Mouse (Mus musculus): ENCODE measurements around the gene Plxnc1. TPM values are rescaled to one million over a fixed set of nuclear protein-coding genes. Genes with fewer than 3 reads are reported as not detected.

Gene Plxnc1
- polyA plus RNA-seq, 1 experiment from 2014 or later = 11.1 TPM

DNA sequence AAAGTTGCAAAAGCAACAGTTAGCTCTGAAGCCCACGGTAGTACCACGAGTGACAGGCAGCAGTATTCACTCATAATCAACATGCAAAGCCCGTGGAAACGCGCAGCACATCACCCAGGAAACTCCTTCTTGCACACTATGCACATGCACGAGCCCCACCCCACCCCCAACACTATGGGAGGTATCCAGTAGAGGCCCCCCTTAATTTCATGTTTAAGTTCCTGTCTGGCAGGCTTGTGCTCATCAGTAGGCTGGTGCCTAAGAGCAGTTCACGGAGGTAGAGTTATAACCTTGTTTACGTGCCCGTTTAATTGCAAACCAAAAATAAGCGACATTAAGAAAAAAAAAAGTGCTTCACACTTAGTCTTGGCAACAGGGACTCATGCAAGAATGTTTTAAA lies 117.3 kb downstream of the Plxnc1 start:
- ATAC-seq = no peak
- Histone ChIP-seq H3K9me3 (ENCODE audit: control insufficient read depth, low read length) (no peaks in the 10 kb centered on the region), H3K9ac (replicated peaks; ENCODE audit: low read depth, low read length) (no peak overlapping the region), H3K4me1 (replicated peaks; ENCODE audit: control insufficient read depth, insufficient read depth, low read length) (peaks cover 26% of the 10 kb centered on the region), H3K4me3 (replicated peaks; ENCODE audit: low read length) (no peak overlapping the region), H3K4me2 (ENCODE audit: low read length) (no peak overlapping the region), H3K27me3 (replicated peaks; ENCODE audit: control insufficient read depth, insufficient read depth, low read length) (no peaks in the 10 kb centered on the region), H3K27ac (ENCODE audit: low read length) (no peak overlapping the region), H3K36me3 (ENCODE audit: control insufficient read depth, insufficient read depth) (peaks cover 3% of the 10 kb centered on the region; the same call in 1 of the 2 replicates)
- WGBS = 83% methylated on average over 10 of the region's 10 CpGs

- Histone ChIP-seq H3K9me3 (ENCODE audit: control insufficient read depth, low read length) (no peaks in the 10 kb centered on the region), H3K4me1 (replicated peaks; ENCODE audit: control insufficient read depth, insufficient read depth, low read length) (peaks cover 26% of the 10 kb centered on the region), H3K27ac (ENCODE audit: low read length) (no peak overlapping the region), H3K9ac (replicated peaks; ENCODE audit: low read depth, low read length) (no peak overlapping the region), H3K4me2 (ENCODE audit: low read length) (no peak overlapping the region), H3K27me3 (replicated peaks; ENCODE audit: control insufficient read depth, insufficient read depth, low read length) (no peaks in the 10 kb centered on the region), H3K4me3 (replicated peaks; ENCODE audit: low read length) (no peak overlapping the region), H3K36me3 (ENCODE audit: control insufficient read depth, insufficient read depth) (peaks cover 3% of the 10 kb centered on the region; the same call in 1 of the 2 replicates)
- 92% methylated on average over 12 of the region's 12 CpGs for WGBS
- no peak for ATAC-seq
These were observed 118.2 kb downstream of the Plxnc1 start for GRCm38 (mm10) chr10:94826436-94826835.

GRCm38 (mm10) chr10:94825951-94826350 lies 118.7 kb downstream of the Plxnc1 start:
- no peak overlapping the region for H3K9ac ChIP-seq (replicated peaks; ENCODE audit: low read depth, low read length)
- no peaks in the 10 kb centered on the region for H3K27me3 ChIP-seq (replicated peaks; ENCODE audit: control insufficient read depth, insufficient read depth, low read length)
- WGBS = 95% methylated on average over 2 of the region's 2 CpGs
- H3K9me3 ChIP-seq (ENCODE audit: control insufficient read depth, low read length) = no peaks in the 10 kb centered on the region
- no peak overlapping the region for H3K27ac ChIP-seq (ENCODE audit: low read length)
- ATAC-seq = no peak
- no peak overlapping the region for H3K4me3 ChIP-seq (replicated peaks; ENCODE audit: low read length)
- H3K36me3 ChIP-seq (ENCODE audit: control insufficient read depth, insufficient read depth) = peaks cover 3% of the 10 kb centered on the region; the same call in 1 of the 2 replicates
- no peak overlapping the region for H3K4me2 ChIP-seq (ENCODE audit: low read length)
- peaks cover 26% of the 10 kb centered on the region for H3K4me1 ChIP-seq (replicated peaks; ENCODE audit: control insufficient read depth, insufficient read depth, low read length)

DNA sequence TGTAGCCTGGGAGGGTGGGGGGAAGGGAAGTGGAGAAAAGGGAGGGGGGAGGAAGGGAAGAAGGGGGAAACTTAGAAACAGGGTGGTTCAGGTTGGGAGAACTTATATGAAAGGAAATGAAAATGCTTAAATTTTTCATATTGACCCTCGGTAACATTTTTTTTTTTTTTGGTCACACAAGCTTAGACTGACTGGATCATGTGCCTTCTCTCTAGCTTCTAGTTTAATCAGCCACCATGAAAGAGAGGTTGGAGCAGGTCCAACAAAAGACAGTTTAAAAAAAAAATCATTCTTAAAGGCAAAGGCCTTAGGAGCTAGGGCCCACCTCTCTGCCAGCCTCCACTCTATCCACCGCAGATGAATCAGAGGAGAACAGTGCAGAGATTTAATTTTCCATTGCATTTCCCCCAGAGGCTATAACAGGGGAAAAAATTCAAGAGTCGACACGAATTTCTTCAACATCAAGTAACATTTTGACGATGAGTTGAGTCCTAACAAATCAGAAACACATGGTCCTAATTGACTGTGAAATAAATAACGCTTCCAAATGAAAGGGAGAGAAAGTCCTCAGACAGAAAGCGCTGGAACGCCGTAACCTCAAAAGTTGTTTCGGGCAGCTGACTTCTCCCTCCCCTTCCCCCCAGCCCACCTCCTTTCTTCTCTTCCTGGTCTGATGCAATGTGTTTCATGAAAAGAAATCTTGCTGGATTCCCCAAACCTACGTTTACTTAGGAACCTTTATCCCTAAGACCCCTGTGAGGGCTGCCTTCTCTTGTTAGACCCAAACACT lies 120.5 kb downstream of the Plxnc1 start:
- Histone ChIP-seq H3K27ac (ENCODE audit: low read length) (no peak overlapping the region), H3K4me2 (ENCODE audit: low read length) (no peak overlapping the region), H3K4me3 (replicated peaks; ENCODE audit: low read length) (no peak overlapping the region), H3K9ac (replicated peaks; ENCODE audit: low read depth, low read length) (no peak overlapping the region), H3K27me3 (replicated peaks; ENCODE audit: control insufficient read depth, insufficient read depth, low read length) (no peaks in the 10 kb centered on the region), H3K36me3 (ENCODE audit: control insufficient read depth, insufficient read depth) (peaks cover 3% of the 10 kb centered on the region; the same call in 1 of the 2 replicates), H3K9me3 (ENCODE audit: control insufficient read depth, low read length) (no peaks in the 10 kb centered on the region), H3K4me1 (replicated peaks; ENCODE audit: control insufficient read depth, insufficient read depth, low read length) (peaks cover 12% of the 10 kb centered on the region)
- WGBS = 50% methylated on average over 11 of the region's 11 CpGs
- ATAC-seq = no peak

GRCm38 (mm10) chr10:94818781-94819665 lies 125.6 kb downstream of the Plxnc1 start:
- H3K4me1 ChIP-seq (replicated peaks; ENCODE audit: control insufficient read depth, insufficient read depth, low read length) = 0 out of 2 replicates have a peak, but pooled peaks cover 1% of the 10 kb centered on the region
- no peak overlapping the region for H3K9ac ChIP-seq (replicated peaks; ENCODE audit: low read depth, low read length)
- no peak overlapping the region for H3K27ac ChIP-seq (ENCODE audit: low read length)
- WGBS = 92% methylated on average over 17 of the region's 17 CpGs
- H3K36me3 ChIP-seq (ENCODE audit: control insufficient read depth, insufficient read depth) = no peaks in the 10 kb centered on the region
- ATAC-seq = no peak
- no peaks in the 10 kb centered on the region for H3K27me3 ChIP-seq (replicated peaks; ENCODE audit: control insufficient read depth, insufficient read depth, low read length)
- H3K4me2 ChIP-seq (ENCODE audit: low read length) = no peak overlapping the region
- H3K4me3 ChIP-seq (replicated peaks; ENCODE audit: low read length) = no peak overlapping the region
- no peaks in the 10 kb centered on the region for H3K9me3 ChIP-seq (ENCODE audit: control insufficient read depth, low read length)

GRCm38 (mm10) chr10:94818127-94818526 lies 126.5 kb downstream of the Plxnc1 start:
- Histone ChIP-seq H3K9me3 (ENCODE audit: control insufficient read depth, low read length) (no peaks in the 10 kb centered on the region), H3K4me2 (ENCODE audit: low read length) (no peak overlapping the region), H3K4me3 (replicated peaks; ENCODE audit: low read length) (no peak overlapping the region), H3K4me1 (replicated peaks; ENCODE audit: control insufficient read depth, insufficient read depth, low read length) (peaks cover 7% of the 10 kb centered on the region; the same call in 1 of the 2 replicates), H3K9ac (replicated peaks; ENCODE audit: low read depth, low read length) (no peak overlapping the region), H3K36me3 (ENCODE audit: control insufficient read depth, insufficient read depth) (no peaks in the 10 kb centered on the region), H3K27me3 (replicated peaks; ENCODE audit: control insufficient read depth, insufficient read depth, low read length) (no peaks in the 10 kb centered on the region), H3K27ac (ENCODE audit: low read length) (no peak overlapping the region)
- WGBS = 88% methylated on average over 3 of the region's 3 CpGs
- ATAC-seq = no peak

- no peaks in the 10 kb centered on the region for H3K9me3 ChIP-seq (ENCODE audit: control insufficient read depth, low read length)
- WGBS = 47% methylated on average over 17 of the region's 17 CpGs
- H3K27ac ChIP-seq (ENCODE audit: low read length) = peak overlapping the region; percentile 58
- ATAC-seq = peak; percentile 75
- no peaks in the 10 kb centered on the region for H3K36me3 ChIP-seq (ENCODE audit: control insufficient read depth, insufficient read depth)
- H3K27me3 ChIP-seq (replicated peaks; ENCODE audit: control insufficient read depth, insufficient read depth, low read length) = no peaks in the 10 kb centered on the region
- peaks cover 21% of the 10 kb centered on the region for H3K4me1 ChIP-seq (replicated peaks; ENCODE audit: control insufficient read depth, insufficient read depth, low read length)
- H3K9ac ChIP-seq (replicated peaks; ENCODE audit: low read depth, low read length) = no peak overlapping the region
- H3K4me2 ChIP-seq (ENCODE audit: low read length) = no peak overlapping the region
- H3K4me3 ChIP-seq (replicated peaks; ENCODE audit: low read length) = no peak overlapping the region
These were observed 132.5 kb downstream of the Plxnc1 start for GRCm38 (mm10) chr10:94811907-94812851.

DNA sequence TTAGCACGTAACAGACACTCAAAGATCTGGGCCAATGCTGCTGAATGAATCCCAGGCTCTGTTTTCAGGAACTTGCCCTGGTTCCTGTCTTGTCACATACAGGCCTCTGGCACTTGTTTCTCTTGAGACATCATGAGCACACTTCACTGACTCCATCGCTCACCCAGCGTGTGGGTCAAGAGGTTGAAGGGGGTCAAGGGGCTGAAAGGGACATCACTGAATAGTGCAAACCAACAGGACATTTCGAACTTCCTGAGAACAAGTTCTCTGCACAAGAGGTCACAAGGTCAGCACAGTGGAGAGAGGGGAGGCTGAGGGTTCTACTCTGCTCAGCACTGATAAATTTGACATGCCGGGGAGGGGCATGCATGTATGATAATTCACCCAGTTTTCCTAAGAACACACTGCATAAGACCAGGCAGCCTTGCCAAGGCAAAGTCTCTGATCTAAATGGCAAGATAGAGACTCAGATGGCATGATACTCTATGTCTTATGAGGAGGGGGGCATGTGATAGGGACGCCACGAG lies 134.6 kb downstream of the Plxnc1 start:
- Histone ChIP-seq H3K36me3 (ENCODE audit: control insufficient read depth, insufficient read depth) (no peaks in the 10 kb centered on the region), H3K27ac (ENCODE audit: low read length) (no peak overlapping the region), H3K4me2 (ENCODE audit: low read length) (no peak overlapping the region), H3K9me3 (ENCODE audit: control insufficient read depth, low read length) (no peaks in the 10 kb centered on the region), H3K9ac (replicated peaks; ENCODE audit: low read depth, low read length) (no peak overlapping the region), H3K27me3 (replicated peaks; ENCODE audit: control insufficient read depth, insufficient read depth, low read length) (no peaks in the 10 kb centered on the region), H3K4me3 (replicated peaks; ENCODE audit: low read length) (no peak overlapping the region), H3K4me1 (replicated peaks; ENCODE audit: control insufficient read depth, insufficient read depth, low read length) (peaks cover 21% of the 10 kb centered on the region)
- 81% methylated on average over 7 of the region's 7 CpGs for WGBS
- ATAC-seq = no peak

All from forebrain, embryonic 16.5 days (tissue).